Mouse (Mus musculus): ENCODE measurements around the gene Psg21. TPM values are rescaled to one million over a fixed set of nuclear protein-coding genes. Genes with fewer than 3 reads are reported as not detected.
"Not testable (repeated sequence)": the region's sequence is repeated elsewhere in the genome, so short reads cannot be mapped to it uniquely, and the experiment has no call there.

The Psg21 gene
- not detected in 2 replicates for polyA plus RNA-seq (2016; fragmentation: Nextera tagmentation; extraction: Ambion mirVana)

DNA sequence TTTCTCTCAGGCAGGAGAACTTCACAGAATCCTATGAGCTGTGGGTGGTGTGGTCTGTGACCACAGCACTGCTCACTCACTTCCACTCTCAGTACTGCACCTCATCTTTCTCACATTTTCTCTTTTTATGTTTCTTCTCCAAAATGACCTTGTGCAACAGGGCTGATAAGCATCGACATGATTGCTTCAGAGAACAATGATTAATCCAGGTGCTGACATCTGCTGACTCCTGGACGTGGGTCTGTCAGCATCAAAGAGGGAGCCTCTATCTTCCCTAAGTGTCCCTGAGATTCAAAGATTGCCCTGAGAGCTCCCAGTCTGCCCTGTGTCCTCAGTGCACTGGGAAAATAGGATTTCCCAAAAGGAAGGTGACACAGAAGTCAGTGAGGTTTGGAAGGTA lies at the start of gene Psg21:
Gene Psg21 (minus strand): TSS at position 101 of the 400 bp plus-strand sequence.
- H3K9me3 ChIP-seq = peaks cover 22% of the 10 kb centered on the region; the same call in 1 of the 2 replicates
- H3K27me3 ChIP-seq (ENCODE audit: insufficient read depth, poor library complexity, severe bottlenecking); H3K36me3 ChIP-seq; DNase-seq (ENCODE audit: low spot score); H3K27ac ChIP-seq; H3K4me3 ChIP-seq; H3K4me1 ChIP-seq (replicated peaks): not testable (repeated sequence)
- 78% methylated on average over 2 of the region's 2 CpGs for WGBS

DNA sequence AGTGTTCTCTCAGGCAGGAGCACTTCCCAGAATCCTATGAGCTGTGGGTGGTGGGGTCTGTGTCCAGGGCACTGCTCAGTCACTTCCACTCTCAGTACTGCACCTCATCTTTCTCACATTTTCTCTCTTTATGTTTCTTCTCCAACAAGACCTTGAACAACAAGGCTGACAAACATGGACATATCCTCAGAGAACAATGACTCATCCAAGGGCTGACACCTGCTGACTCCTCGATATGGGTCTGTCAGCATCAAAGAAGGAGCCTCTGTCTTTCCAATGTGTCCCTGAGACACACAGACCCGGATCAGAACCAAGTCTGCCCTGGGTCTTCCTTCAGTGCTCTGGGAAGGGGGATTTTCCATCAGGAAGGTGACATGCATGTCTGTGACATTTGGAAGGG lies 29.6 kb upstream of the Psg21 start, which contains the start of gene Psg20:
Gene Psg20 (minus strand): TSS at position 101 of the 400 bp plus-strand sequence.
- 0 out of 2 replicates have a peak, but pooled peaks cover 4% of the 10 kb centered on the region for H3K9me3 ChIP-seq
- no peak for DNase-seq (ENCODE audit: low spot score)
- H3K27ac ChIP-seq = no peak within 1 kb of the TSS
- H3K4me1 ChIP-seq (replicated peaks) = no peaks in the 10 kb centered on the region
- no peaks in the 10 kb centered on the region for H3K27me3 ChIP-seq (ENCODE audit: insufficient read depth, poor library complexity, severe bottlenecking)
- no peaks in the 10 kb centered on the region for H3K36me3 ChIP-seq
- WGBS = 71% methylated on average over 2 of the region's 2 CpGs
- no peak within 1 kb of the TSS for H3K4me3 ChIP-seq

DNA sequence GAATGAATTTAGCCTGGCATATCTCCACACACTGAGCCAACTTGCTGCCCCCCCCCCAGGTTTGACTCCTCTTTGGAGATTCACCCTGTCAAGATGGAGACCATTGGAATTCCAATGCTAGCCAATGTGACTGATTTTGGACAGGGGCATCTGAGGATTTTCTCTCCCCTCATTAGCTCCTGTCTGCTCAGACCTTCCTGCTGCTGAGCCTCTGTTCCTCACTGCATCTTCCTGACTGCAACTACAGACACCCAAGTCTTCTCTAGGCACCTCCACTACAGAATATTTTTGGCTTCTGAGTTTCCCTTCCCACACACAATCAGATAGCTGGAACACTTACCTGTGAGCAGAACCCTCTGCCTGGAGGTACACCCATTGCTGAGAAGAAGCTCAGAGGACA lies 29.1 kb upstream of the Psg21 start:
- H3K27me3 ChIP-seq (ENCODE audit: insufficient read depth, poor library complexity, severe bottlenecking) = no peaks in the 10 kb centered on the region
- H3K27ac ChIP-seq = no peak overlapping the region
- H3K9me3 ChIP-seq = 0 out of 2 replicates have a peak, but pooled peaks cover 4% of the 10 kb centered on the region
- no peak overlapping the region for H3K4me3 ChIP-seq
- H3K36me3 ChIP-seq = no peaks in the 10 kb centered on the region
- H3K4me1 ChIP-seq (replicated peaks) = no peaks in the 10 kb centered on the region
- no peak for DNase-seq (ENCODE audit: low spot score)

DNA sequence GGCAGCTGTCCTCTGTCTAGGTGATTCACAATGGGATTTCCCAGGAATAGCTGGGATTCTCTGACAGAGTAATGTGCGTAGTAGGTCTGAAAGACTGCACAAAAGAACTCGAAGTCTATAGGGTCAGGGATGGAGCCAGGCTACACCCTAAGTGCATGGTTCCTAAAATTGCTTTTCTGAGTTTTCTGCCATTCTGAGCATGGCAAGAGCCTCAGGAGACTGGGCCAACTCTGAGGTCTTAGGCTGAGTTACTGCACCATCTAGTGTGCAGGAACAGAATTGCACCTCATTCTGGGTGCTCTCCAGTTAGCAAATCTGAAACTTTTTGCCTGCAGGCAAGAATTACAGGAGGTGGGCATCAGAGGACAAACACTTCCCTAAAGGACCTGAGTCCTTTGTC lies 23.2 kb upstream of the Psg21 start:
- H3K4me1 ChIP-seq (replicated peaks) = no peaks in the 10 kb centered on the region
- 46% methylated on average over 2 of the region's 2 CpGs for WGBS

DNA sequence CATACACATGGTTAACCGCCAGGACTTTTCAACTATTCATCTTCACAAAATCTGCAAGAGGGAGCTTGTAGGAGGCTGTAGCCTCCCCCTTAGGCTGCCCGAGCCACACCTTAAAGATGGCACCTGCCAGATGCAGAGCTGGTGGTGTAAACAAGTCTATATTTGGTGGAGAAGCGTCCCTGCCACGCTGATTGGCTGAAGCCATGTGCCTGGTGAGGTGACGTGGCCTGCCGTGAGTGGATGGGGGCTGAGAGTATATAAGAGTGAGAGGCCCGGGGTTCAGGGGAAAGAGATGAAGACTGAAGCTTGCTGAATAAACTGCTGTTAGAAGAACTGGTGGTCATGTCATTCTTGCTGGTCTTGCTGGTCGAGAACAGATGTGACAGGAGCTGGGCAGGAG lies 29.6 kb downstream of the Psg21 start:
- 85% methylated on average over 8 of the region's 8 CpGs for WGBS
- not testable (repeated sequence) for H3K4me1 ChIP-seq (replicated peaks); H3K9me3 ChIP-seq; H3K27me3 ChIP-seq (ENCODE audit: insufficient read depth, poor library complexity, severe bottlenecking); DNase-seq (ENCODE audit: low spot score); H3K36me3 ChIP-seq; H3K4me3 ChIP-seq; H3K27ac ChIP-seq

More for the DNA sequence above, 23.2 kb upstream of the Psg21 start:
- Histone ChIP-seq H3K27me3 (ENCODE audit: insufficient read depth, poor library complexity, severe bottlenecking) (no peaks in the 10 kb centered on the region), H3K36me3 (no peaks in the 10 kb centered on the region), H3K4me3 (no peak overlapping the region), H3K27ac (no peak overlapping the region), H3K9me3 (peaks cover 10% of the 10 kb centered on the region; the same call in 1 of the 2 replicates)
- DNase-seq (ENCODE audit: low spot score) = peak; percentile 31

DNA sequence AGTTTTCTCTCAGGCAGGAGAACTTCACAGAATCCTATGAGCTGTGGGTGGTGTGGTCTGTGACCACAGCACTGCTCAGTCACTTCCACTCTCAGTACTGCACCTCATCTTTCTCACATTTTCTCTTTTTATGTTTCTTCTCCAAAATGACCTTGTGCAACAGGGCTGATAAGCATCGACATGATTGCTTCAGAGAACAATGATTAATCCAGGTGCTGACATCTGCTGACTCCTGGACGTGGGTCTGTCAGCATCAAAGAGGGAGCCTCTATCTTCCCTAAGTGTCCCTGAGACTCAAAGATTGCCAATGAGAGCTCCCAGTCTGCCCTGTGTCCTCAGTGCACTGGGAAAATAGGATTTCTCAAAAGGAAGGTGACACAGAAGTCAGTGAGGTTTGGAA lies 40.1 kb downstream of the Psg21 start, which contains the start of gene Psg23:
Gene Psg23 (minus strand): TSS at position 101 of the 400 bp plus-strand sequence.
- not testable (repeated sequence) for H3K27me3 ChIP-seq (ENCODE audit: insufficient read depth, poor library complexity, severe bottlenecking); H3K4me1 ChIP-seq (replicated peaks); H3K4me3 ChIP-seq; H3K36me3 ChIP-seq; H3K27ac ChIP-seq; DNase-seq (ENCODE audit: low spot score)
- 73% methylated on average over 2 of the region's 2 CpGs for WGBS
- H3K9me3 ChIP-seq = peaks cover 19% of the 10 kb centered on the region

Other genes with a start within 250 kb of the Psg21 start
- gene Psg28, start 224.7 kb downstream of the Psg21 start, polyA plus RNA-seq (2016; fragmentation: Nextera tagmentation; extraction: Ambion mirVana) = not detected in 2 replicates
- gene Psg26, start 172.5 kb downstream of the Psg21 start, polyA plus RNA-seq (2016; fragmentation: Nextera tagmentation; extraction: Ambion mirVana) = not detected in 2 replicates
- not detected in 2 replicates for gene Psg25, start 124.5 kb downstream of the Psg21 start, polyA plus RNA-seq (2016; fragmentation: Nextera tagmentation; extraction: Ambion mirVana)
- not detected in 2 replicates for gene Psg27, start 89.4 kb downstream of the Psg21 start, polyA plus RNA-seq (2016; fragmentation: Nextera tagmentation; extraction: Ambion mirVana)
- not detected in 2 replicates for gene Psg23, start 40.2 kb downstream of the Psg21 start, polyA plus RNA-seq (2016; fragmentation: Nextera tagmentation; extraction: Ambion mirVana)
- gene Psg20, start 29.5 kb upstream of the Psg21 start, polyA plus RNA-seq (2016; fragmentation: Nextera tagmentation; extraction: Ambion mirVana) = not detected in 2 replicates
- not detected in 2 replicates for gene Psg22, start 61.4 kb upstream of the Psg21 start, polyA plus RNA-seq (2016; fragmentation: Nextera tagmentation; extraction: Ambion mirVana)
- gene Psg19, start 141.8 kb upstream of the Psg21 start, polyA plus RNA-seq (2016; fragmentation: Nextera tagmentation; extraction: Ambion mirVana) = not detected in 2 replicates
- gene Psg17, start 164.9 kb upstream of the Psg21 start, polyA plus RNA-seq (2016; fragmentation: Nextera tagmentation; extraction: Ambion mirVana) = not detected in 2 replicates
- 0.26 and 0.31 TPM in 2 replicates for gene Mill2, start 183.2 kb upstream of the Psg21 start, polyA plus RNA-seq (2016; fragmentation: Nextera tagmentation; extraction: Ambion mirVana)
- 1.0 and 1.5 TPM in 2 replicates for gene Pglyrp1, start 214.6 kb upstream of the Psg21 start, polyA plus RNA-seq (2016; fragmentation: Nextera tagmentation; extraction: Ambion mirVana)